Mouse (Mus musculus) CH12F3 (cell line): ENCODE results near the gene Tbc1d25.

Source experiments
- in situ Hi-C: fragments of 300-500 bp; cut with MboI; formaldehyde crosslinking; loops from 2 replicates; pipeline ENCODE4 v1.14.3; 2020; ENCODE audit warnings: low sequenced_read_pairs

Gene Tbc1d25

GRCm38 (mm10) chrX:8175504-8176385, at the start of gene Tbc1d25:
TSS of gene Tbc1d25 (minus strand) at chrX:8176181.
- in situ Hi-C loops: no loop called here

GRCm38 (mm10) chrX:8223473-8223872, 47.5 kb upstream of the Tbc1d25 start:
- in situ Hi-C loops: no loop called here

- in situ Hi-C loops: no loop called here
These were observed 46.9 kb upstream of the Tbc1d25 start for GRCm38 (mm10) chrX:8222678-8223421.

GRCm38 (mm10) chrX:8222296-8222677, 46.3 kb upstream of the Tbc1d25 start:
- in situ Hi-C loops: no loop called here

GRCm38 (mm10) chrX:8219651-8220050, 43.7 kb upstream of the Tbc1d25 start:
- in situ Hi-C loops: no loop called here

GRCm38 (mm10) chrX:8218114-8218513, 42.1 kb upstream of the Tbc1d25 start:
- in situ Hi-C loops: no loop called here

- in situ Hi-C loops: no loop called here
These were observed 41.4 kb upstream of the Tbc1d25 start for GRCm38 (mm10) chrX:8217383-8217782.

- in situ Hi-C loops: no loop called here
These were observed 35.7 kb upstream of the Tbc1d25 start for GRCm38 (mm10) chrX:8211490-8212207.

GRCm38 (mm10) chrX:8209720-8210119, 33.7 kb upstream of the Tbc1d25 start:
- in situ Hi-C loops: no loop called here

GRCm38 (mm10) chrX:8207224-8207623, 31.2 kb upstream of the Tbc1d25 start:
- in situ Hi-C loops: no loop called here

GRCm38 (mm10) chrX:8206694-8207197, 30.8 kb upstream of the Tbc1d25 start:
- in situ Hi-C loops: no loop called here

- in situ Hi-C loops: no loop called here
These were observed 30.2 kb upstream of the Tbc1d25 start, which contains the start of gene Porcn for GRCm38 (mm10) chrX:8206015-8206693. TSS of gene Porcn (minus strand) at chrX:8206525.

- in situ Hi-C loops: no loop called here
These were observed 29.6 kb upstream of the Tbc1d25 start for GRCm38 (mm10) chrX:8205551-8205950.

GRCm38 (mm10) chrX:8205088-8205487, 29.1 kb upstream of the Tbc1d25 start:
- in situ Hi-C loops: no loop called here

GRCm38 (mm10) chrX:8204076-8204475, 28.1 kb upstream of the Tbc1d25 start:
- in situ Hi-C loops: no loop called here

GRCm38 (mm10) chrX:8203105-8203504, 27.1 kb upstream of the Tbc1d25 start:
- in situ Hi-C loops: no loop called here

- in situ Hi-C loops: no loop called here
These were observed 17.4 kb upstream of the Tbc1d25 start, which contains the start of gene Ebp for GRCm38 (mm10) chrX:8193419-8193723. TSS of gene Ebp (minus strand) at chrX:8193512.

- in situ Hi-C loops: no loop called here
These were observed 16.8 kb upstream of the Tbc1d25 start for GRCm38 (mm10) chrX:8192640-8193418.

- in situ Hi-C loops: no loop called here
These were observed 16.2 kb upstream of the Tbc1d25 start for GRCm38 (mm10) chrX:8192126-8192639.
